Mouse (Mus musculus) stomach, postnatal 0 days (tissue): Measurements from ENCODE around the gene Zfp386.

ENCODE experiments used
- CTCF ChIP-seq: IDR thresholded peaks from 2 replicates; pipeline ENCODE4 v1.5.1; 2016; ENCODE audit warnings: antibody characterized with exemption, low read depth, mild to moderate bottlenecking, moderate library complexity
- EP300 ChIP-seq: optimal IDR thresholded peaks from 2 replicates; pipeline ENCODE3; 2016; ENCODE audit warnings: antibody characterized with exemption

DNA sequence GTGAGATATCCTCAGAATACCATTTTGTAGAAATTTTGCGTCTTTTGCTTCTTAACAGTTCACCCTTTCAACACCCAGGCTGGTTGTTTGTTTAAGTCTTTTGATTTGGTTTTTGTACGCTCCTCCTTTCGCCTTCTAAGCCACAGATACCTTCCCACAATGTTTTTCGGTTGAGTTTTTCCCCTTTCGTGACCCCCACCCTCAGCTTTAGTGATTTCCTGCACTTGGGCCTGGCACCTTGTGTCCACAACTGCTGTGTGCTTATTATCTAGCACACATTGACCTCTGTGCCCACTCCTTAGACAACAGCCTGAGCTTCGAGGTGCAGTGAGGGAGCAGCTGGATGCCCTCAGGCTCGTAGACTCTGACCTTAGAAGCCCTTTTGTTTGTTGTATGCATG lies 1.2 kb downstream of the Zfp386 start:
- no peak for TF ChIP-seq CTCF
- no peak for TF ChIP-seq EP300
